Comparison of ENCODE assay signal across 20 mouse cellular contexts in the genomic region with DNA sequence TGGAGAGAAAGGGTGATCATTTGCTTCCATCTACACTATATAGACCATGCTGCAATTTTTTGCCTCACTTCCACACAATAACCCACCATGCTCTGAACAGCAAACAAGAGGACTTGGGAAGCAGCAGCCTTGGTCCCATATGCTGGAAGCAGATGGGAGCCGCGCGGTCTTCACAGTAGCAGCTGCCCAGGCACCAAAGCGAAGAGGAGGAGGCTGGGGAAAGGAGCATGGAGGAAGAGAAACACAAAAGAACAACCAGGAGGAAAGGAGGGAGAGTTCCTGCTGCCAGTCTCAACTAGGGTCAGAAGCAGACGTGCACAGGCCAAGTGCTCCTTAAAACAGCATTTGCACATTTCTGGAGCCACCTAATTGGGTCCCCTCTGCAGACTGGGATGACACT.
DNase-seq lines count a peak whose midpoint lies in the region; ATAC-seq and TF ChIP-seq lines count a peak whose summit lies in the region.
"Had no signal": no experiment of that assay in that cellular context is flagged by ENCODE, and none has a peak within 500 bp of the region (broad histone marks: within the 10 kb centered on the region; RNA-seq: fewer than 3 reads in every experiment).

No protein-coding gene starts in this region.

- 59% methylated on average over 5 of the region's 5 CpGs for WGBS in forebrain, embryonic 16.5 days
- 88% methylated on average over 5 of the region's 5 CpGs for WGBS in forebrain, embryonic 11.5 days

- H3K4me1 ChIP-seq in forebrain, embryonic 16.5 days (replicated peaks; ENCODE audit: control insufficient read depth, insufficient read depth, low read length) = peaks cover 18% of the 10 kb centered on the region
- H3K4me1 ChIP-seq in forebrain, embryonic 11.5 days (replicated peaks; ENCODE audit: control insufficient read depth, insufficient read depth, low read length) = no peaks in the 10 kb centered on the region; the same call in 1 of the 2 replicates
- H3K4me1 ChIP-seq: neural tube, embryonic 12.5 days had no signal

- no peak for TF ChIP-seq CTCF in left cerebral cortex, adult 2 months (IDR thresholded peaks at IDR 0.05)

- intact Hi-C loops in left cerebral cortex, postnatal 14 days (cut with DNase I) = no loop called here
- intact Hi-C loops in left cerebral cortex, adult 2 months (cut with DNase I) = no loop called here

- no peak overlapping the region for H3K4me3 ChIP-seq in forebrain, embryonic 16.5 days (replicated peaks; ENCODE audit: low read length)
- no peak overlapping the region for H3K4me3 ChIP-seq in forebrain, embryonic 11.5 days (ENCODE audit: low read depth, low read length)
- H3K4me3 ChIP-seq in left cerebral cortex, adult 2 months = no peak overlapping the region
- H3K4me3 ChIP-seq: hindbrain, embryonic 12.5 days; midbrain, embryonic 10.5 days; neural tube, embryonic 12.5 days had no signal

- no peaks in the 10 kb centered on the region for H3K36me3 ChIP-seq in forebrain, embryonic 16.5 days (ENCODE audit: control insufficient read depth, insufficient read depth)
- H3K36me3 ChIP-seq in forebrain, embryonic 11.5 days (ENCODE audit: control insufficient read depth, insufficient read depth, low read length) = no peaks in the 10 kb centered on the region
- H3K36me3 ChIP-seq: hindbrain, embryonic 12.5 days; midbrain, embryonic 10.5 days; neural tube, embryonic 12.5 days had no signal

- no peak overlapping the region for H3K9ac ChIP-seq in forebrain, embryonic 16.5 days (replicated peaks; ENCODE audit: low read depth, low read length)
- no peak overlapping the region for H3K9ac ChIP-seq in forebrain, embryonic 11.5 days (ENCODE audit: low read length)
- H3K9ac ChIP-seq: hindbrain, embryonic 12.5 days; neural tube, embryonic 12.5 days had no signal

- 0 out of 2 replicates have a peak, but pooled peaks have one; percentile 32 for ATAC-seq in forebrain, embryonic 16.5 days
- no peak for ATAC-seq in forebrain, embryonic 11.5 days (replicated peaks; ENCODE audit: low FRiP score)
- ATAC-seq in monocyte, adult 5-6 weeks (replicated peaks; ENCODE audit: insufficient number of reproducible peaks, low FRiP score, low TSS enrichment, poor library complexity, severe bottlenecking) = no peak
- ATAC-seq: activated CD4-positive, CD25-positive, alpha-beta regulatory T cell, adult 4 months had no signal

- no peaks in the 10 kb centered on the region for H3K9me3 ChIP-seq in forebrain, embryonic 16.5 days (ENCODE audit: control insufficient read depth, low read length)
- H3K9me3 ChIP-seq in forebrain, embryonic 11.5 days (ENCODE audit: control insufficient read depth, low read length) = no peaks in the 10 kb centered on the region
- H3K9me3 ChIP-seq: hindbrain, embryonic 12.5 days; midbrain, embryonic 10.5 days; neural tube, embryonic 12.5 days had no signal

- DNase-seq in forebrain, embryonic 11.5 days (ENCODE audit: low spot score) = no peak
- DNase-seq in left cerebral cortex, postnatal 14 days (ENCODE audit: low spot score in 2 of 2) = peak; percentile 14 to 44
- no peak for DNase-seq in left cerebral cortex, adult 2 months (ENCODE audit: extremely low spot score in 1 of 2, low spot score in 2 of 2)
- peak; percentile 46 to 62 for DNase-seq in layer of hippocampus, postnatal 10 days (ENCODE audit: low spot score in 2 of 2)
- no peak for DNase-seq in adipocyte (ENCODE audit: low spot score)
- DNase-seq: adrenal gland, postnatal 25 days; B cell, adult 2 months; cerebellum, adult 8-10 months; gastrocnemius, postnatal 10 days; kidney, adult 11 months; kidney, postnatal 14 days; lung, adult 18-20 months; lung, postnatal 4 days; thymus, postnatal 4 days had no signal

- H3K4me2 ChIP-seq in forebrain, embryonic 16.5 days (ENCODE audit: low read length) = no peak overlapping the region
- H3K4me2 ChIP-seq in forebrain, embryonic 11.5 days (ENCODE audit: low read depth, low read length, severe bottlenecking) = no peak overlapping the region
- H3K4me2 ChIP-seq: hindbrain, embryonic 12.5 days; neural tube, embryonic 12.5 days had no signal

- no peak overlapping the region for H3K27ac ChIP-seq in forebrain, embryonic 16.5 days (ENCODE audit: low read length)
- H3K27ac ChIP-seq in forebrain, embryonic 11.5 days (ENCODE audit: low read depth, low read length) = no peak overlapping the region
- H3K27ac ChIP-seq in left cerebral cortex, adult 2 months = no peak overlapping the region
- H3K27ac ChIP-seq: hindbrain, embryonic 12.5 days; midbrain, embryonic 10.5 days; neural tube, embryonic 12.5 days had no signal

- H3K27me3 ChIP-seq in forebrain, embryonic 16.5 days (replicated peaks; ENCODE audit: control insufficient read depth, insufficient read depth, low read length) = no peaks in the 10 kb centered on the region
- no peaks in the 10 kb centered on the region for H3K27me3 ChIP-seq in forebrain, embryonic 11.5 days (ENCODE audit: control insufficient read depth, insufficient read depth, low read length)
- H3K27me3 ChIP-seq: hindbrain, embryonic 12.5 days; neural tube, embryonic 12.5 days had no signal

Comparison
In these comparisons a context has a peak if more than half of its experiments do, and no peak if none do; other contexts are left out.
1. DNase-seq: peak in left cerebral cortex, postnatal 14 days (2 of 2) and layer of hippocampus, postnatal 10 days (2 of 2); none in forebrain, embryonic 11.5 days (single experiment), left cerebral cortex, adult 2 months (0 of 2) and adipocyte (single experiment).